Mouse (Mus musculus) left cerebral cortex, postnatal 36 days (tissue): ENCODE results near the gene Rftn1. TPM values are rescaled to one million over a fixed set of nuclear protein-coding genes. Genes with fewer than 3 reads are reported as not detected.
"Not testable (repeated sequence)": the region's sequence is repeated elsewhere in the genome, so short reads cannot be mapped to it uniquely, and the experiment has no call there.

Experiments
- DNase-seq, 2 experiments: peaks; one replicate each; pipeline ENCODE4 v3.0.0; 2021 to 2022; ENCODE audit warnings: low spot score in 2 of 2, mixed read lengths in 1 of 2
- intact Hi-C: fragments of 180-260 bp; cut with DNase I; formaldehyde crosslinking; loops from one replicate; pipeline ENCODE4 v1.15.1; 2025
- total RNA-seq, 2 experiments: library from RNA; stranded (reverse); gene quantifications; 2 replicates each; pipeline ENCODE4 v1.2.3; 2021

Gene Rftn1
- total RNA-seq, 2 experiments from 2014 or later: 7.4 to 8.5 TPM

DNA sequence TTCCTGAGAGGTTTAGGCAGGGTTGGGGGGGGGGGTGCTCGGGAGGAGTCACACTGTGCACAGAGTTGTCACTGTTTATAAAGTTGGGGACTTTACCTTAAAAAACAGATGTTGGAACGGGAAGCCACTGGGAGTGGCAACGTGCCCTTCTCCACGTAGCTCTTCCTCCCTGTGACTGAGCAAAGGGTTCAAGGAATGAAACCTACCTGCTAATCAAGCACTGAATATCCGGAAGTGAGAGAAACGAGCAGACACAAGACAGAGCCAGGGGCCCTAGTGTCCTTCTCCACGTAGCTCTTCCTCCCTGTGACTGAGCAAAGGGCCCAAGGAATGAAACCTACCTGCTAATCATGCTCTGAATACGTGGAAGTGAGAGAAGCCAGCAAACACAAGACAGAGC is 47.9 kb downstream of the Rftn1 start:
- no peak for DNase-seq
- intact Hi-C loops: no loop called here

DNA sequence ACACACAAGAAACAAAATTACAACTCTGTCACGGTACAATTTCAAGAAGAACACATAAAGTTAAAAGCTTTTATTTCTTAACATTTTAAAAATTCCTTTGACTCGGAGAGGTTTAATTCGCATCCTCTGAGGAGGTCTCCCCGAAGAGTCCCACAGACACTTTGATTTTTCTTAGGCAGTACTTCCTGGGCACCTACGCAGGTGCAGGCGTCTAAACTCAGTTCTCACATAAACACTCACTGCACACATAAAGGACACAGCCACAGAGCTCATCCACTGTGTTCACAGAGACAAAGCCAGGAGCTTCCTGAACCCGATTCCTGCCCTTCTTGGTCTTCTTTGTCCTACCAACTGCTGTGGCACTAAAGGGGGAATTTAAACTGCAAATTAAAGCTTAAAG is 48.3 kb downstream of the Rftn1 start:
- intact Hi-C loops: no loop called here
- no peak for DNase-seq

GRCm38 (mm10) chr17:50136060-50136459 is 54.4 kb downstream of the Rftn1 start:
- intact Hi-C loops: no loop called here
- no peak for DNase-seq

DNA sequence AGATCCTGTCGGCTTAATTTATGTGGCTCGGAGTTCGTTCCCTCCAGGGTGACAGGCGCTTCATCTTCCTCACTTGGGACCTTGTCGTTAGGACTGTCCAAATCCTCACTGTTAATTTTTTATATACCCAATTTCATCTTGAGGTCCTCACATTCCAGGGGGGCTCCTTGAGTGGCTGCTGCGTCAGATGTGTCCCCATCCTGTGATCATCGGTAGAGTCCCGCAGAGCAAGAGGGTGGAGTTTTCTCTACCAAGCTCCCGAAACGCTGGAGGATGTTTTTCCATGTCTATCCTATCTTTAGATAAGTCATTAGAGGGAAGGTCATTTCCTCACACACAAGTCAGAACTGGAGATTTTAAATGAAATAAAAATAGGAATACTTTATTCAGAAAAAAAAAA is 55.0 kb downstream of the Rftn1 start:
- intact Hi-C loops: no loop called here
- no peak for DNase-seq

DNA sequence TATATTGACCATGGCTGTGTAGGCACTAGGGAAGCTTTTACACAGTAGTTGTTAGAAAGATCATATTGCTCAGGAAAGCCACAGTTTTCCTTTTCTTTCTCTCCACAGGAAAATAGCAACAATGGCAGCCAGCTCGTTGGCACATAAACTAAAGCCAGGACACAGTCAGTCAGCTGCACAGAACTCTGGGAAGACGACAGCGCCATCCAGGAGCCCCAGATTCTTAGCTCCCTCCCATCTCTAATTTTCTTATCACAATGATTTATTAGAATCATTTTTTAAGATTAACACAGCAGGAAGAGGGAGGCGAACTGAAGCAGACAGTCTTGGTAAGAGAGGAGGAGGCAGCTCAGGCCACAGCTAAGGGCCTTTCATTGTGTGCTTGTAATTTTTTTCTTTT is 58.8 kb downstream of the Rftn1 start:
- intact Hi-C loops: no loop called here
- DNase-seq: no peak

GRCm38 (mm10) chr17:50130421-50130820 is 60.1 kb downstream of the Rftn1 start:
- no peak for DNase-seq
- intact Hi-C loops: no loop called here

DNA sequence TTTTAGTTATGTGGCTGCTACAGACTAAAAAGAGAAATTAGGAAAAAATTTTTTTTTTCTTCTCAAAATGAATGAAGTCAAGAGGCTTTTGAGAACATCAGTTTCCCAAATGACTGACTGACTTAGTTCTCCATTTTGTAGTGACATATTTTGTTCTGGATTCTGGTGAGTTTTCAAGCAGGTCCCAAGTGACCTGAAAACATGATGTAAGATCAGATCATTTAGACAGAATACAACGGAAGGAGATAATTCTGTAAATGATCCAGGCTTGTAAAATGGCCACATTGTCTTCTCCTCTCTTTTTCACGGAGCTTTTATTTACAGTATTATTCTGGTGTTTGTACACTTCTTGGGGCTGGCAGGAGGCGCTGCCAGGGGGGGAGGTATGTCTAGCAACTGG is 62.1 kb downstream of the Rftn1 start:
- intact Hi-C loops: no loop called here
- no peak for DNase-seq

DNA sequence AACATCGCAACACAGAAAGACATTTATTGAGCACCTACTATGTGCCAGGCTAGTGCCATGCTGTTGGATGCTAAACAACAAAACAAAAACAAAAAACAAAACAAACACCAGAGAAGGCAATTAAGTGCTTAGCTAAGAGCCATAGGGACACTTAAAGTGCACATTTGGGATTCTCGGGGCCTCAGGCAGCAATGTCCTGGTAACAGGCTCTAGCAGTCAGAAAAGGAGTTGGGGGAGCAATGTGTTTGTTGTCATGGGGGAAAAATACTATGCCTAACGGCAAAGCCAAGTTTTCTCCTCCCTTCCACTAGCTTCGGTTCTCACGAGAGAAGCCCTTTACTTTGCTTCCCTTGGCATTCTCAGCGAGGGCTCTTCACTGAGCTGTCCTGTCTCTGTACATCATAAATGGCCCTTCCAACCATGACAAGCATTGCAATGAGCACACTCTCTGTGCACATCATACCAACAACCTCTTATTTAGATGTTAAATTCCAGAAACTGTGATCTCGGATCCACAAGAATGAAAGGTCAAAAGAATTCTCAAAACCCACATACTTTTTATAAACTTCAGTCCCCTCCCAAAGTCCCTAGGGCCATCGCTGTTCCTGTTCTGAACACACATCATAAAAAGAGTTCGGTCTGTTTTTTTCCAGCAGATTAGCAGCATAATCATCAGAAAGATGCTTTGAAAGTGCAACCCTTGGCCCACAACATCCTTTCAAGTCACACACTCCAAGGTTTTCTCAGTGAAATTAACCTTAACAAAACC is 63.2 kb downstream of the Rftn1 start:
- intact Hi-C loops: no loop called here
- no peak for DNase-seq

DNA sequence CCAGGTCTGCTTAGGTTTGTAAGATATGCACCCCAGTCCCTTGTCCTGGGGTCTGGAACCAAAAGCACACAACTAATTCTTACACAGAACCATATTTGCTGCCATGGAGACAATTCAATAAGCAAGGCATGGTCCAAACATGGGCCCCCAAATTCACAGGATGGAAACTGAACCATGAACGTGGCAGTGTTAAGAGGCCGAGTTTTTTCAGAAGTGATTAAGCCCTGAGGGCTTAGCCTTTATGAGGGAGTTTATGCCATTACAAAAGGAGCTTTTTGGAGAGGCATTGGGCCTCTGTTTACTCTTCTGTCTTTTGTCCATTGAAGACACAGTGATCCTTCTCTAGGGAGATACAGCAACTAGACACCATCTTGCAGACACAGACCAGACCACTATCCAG is 63.9 kb downstream of the Rftn1 start:
- intact Hi-C loops: no loop called here

DNA sequence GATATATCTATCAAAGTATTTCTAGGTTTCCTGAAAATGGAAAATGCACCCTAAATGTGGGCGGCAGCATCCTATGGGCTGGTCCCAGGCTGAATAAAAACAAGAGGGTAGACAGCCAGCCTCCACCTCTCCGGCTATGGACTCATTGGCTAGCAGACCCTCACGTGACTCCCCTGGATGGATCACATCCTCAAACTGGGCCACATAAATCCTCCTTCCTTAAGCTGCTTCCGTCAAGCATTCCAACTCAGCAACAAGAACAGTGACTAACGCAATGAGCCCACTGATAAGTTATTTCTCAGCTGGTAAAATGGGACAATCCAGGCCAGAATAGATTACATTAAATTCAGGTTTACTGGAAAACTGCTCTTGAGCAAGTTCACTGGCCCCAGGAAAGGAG is 64.6 kb downstream of the Rftn1 start:
- intact Hi-C loops: no loop called here
- no peak for DNase-seq

More for the DNA sequence above, 63.9 kb downstream of the Rftn1 start:
- no peak for DNase-seq

- intact Hi-C loops: no loop called here
- no peak for DNase-seq
Measured at GRCm38 (mm10) chr17:50125245-50125798, 65.2 kb downstream of the Rftn1 start.

- intact Hi-C loops: no loop called here
Measured at GRCm38 (mm10) chr17:50124708-50125107, 65.8 kb downstream of the Rftn1 start.

GRCm38 (mm10) chr17:50122555-50122954 is 67.9 kb downstream of the Rftn1 start:
- no peak for DNase-seq
- intact Hi-C loops: no loop called here

More at GRCm38 (mm10) chr17:50124708-50125107, 65.8 kb downstream of the Rftn1 start:
- no peak for DNase-seq

DNA sequence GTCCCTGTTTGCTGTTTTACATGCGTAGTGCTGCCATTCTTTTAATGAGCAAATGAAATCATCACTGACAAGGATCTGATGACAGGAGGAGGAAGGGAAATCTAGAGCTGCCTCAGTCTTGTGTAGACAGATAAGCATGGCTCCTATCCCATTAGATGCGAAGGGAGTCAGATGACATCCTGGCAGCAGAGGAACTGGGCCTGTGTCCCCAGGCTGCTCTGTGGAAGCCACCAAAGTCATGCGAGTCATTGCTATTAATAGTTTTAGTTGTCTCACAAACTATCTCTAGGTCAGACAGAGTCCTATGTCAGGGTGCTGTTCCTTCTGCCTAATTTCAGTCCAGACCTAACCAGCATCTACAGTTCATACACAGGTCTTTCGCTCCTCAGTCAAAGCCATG is 70.4 kb downstream of the Rftn1 start:
- intact Hi-C loops: no loop called here
- DNase-seq: no peak

DNA sequence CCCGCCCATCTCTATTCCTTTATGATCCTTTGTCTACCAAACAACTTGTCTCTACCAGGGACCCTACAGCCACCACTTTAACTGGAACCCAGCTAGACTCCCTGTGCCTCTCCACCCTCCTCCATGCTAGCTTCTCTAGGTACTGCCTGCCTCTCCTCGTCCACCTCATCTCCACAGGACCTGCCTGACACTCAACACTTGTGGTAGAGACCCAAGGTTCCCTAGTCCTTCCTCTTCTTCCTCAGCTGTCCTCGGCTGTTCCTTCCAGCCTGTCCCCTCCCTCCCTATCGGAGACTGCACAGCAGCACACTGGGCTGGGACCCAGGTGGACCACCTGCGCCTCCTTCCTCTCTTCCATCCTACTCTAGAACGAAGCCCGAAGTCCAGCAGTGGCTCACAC is 73.0 kb downstream of the Rftn1 start:
- DNase-seq: no peak
- intact Hi-C loops: no loop called here

DNA sequence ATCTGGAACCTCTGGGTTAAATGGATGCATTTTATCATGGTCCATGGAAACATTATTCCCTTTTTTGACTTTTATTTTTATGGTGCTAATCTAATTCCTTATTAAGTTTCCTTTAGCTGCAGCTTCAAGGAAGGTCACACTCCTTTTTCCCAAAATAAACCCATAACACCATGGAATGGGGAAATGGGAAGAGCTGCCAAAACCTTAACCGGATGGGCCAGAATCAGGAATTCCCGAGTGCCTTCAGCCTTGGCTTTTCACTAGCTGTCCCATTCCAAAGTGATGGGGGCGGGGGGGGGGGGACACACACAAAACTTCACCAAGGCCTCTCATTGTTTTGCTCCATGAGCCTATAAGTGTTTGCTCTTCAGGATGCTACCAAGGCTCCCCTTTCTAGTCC is 73.5 kb downstream of the Rftn1 start:
- DNase-seq: no peak
- intact Hi-C loops: no loop called here

GRCm38 (mm10) chr17:50116401-50116800 is 74.1 kb downstream of the Rftn1 start:
- DNase-seq, intact Hi-C loops: not testable (repeated sequence)

- intact Hi-C loops, DNase-seq: not testable (repeated sequence)
Measured at GRCm38 (mm10) chr17:50115716-50116115, 74.8 kb downstream of the Rftn1 start.

DNA sequence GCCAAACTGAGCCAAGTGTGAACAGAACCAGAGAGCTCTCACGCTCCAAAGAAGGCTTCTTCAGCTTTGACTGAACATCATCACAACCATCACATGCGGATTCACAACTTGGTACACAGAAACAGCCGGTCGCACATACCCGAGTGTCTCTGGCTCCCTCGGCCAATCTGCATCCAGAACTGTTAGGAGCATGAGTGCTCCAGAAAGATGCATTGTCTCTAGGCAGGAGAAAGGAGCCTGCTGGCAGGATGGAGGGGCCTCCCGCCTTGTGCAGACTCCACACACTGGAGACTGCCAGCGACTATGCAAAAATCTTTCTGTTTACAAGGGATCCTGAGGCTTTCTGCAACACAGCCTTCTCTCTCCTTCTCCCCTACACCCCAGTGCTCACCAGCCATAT is 75.8 kb downstream of the Rftn1 start:
- intact Hi-C loops: no loop called here
- no peak for DNase-seq

GRCm38 (mm10) chr17:50110650-50111415 is 79.6 kb downstream of the Rftn1 start:
- intact Hi-C loops: no loop called here
- DNase-seq: no peak

DNA sequence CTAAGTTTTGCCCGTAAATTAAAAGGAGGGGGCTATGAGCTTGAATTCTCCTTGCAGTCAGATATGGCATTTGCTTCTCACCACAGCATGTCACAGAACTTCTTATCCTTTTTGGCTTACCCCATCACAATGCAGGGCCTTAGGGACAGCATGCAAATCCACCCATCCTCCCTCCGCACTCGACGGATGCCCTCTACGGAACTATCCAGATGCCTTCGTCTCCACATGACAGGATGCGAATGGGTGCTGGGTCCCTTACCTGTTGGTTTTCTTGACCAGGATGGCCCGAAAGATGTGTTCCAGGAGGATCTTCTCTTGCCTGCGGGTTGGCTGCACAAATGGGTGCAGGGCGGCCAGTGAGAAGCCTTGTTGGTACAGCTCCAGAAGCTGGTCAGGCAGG is 83.7 kb downstream of the Rftn1 start:
- no peak for DNase-seq
- intact Hi-C loops: no loop called here
